Mouse (Mus musculus): Measurements from ENCODE around the gene Adamts8. TPM values are rescaled to one million over a fixed set of nuclear protein-coding genes. Genes with fewer than 3 reads are reported as not detected.

Adamts8 gene
- polyA plus RNA-seq, 1 experiment = not detected

DNA sequence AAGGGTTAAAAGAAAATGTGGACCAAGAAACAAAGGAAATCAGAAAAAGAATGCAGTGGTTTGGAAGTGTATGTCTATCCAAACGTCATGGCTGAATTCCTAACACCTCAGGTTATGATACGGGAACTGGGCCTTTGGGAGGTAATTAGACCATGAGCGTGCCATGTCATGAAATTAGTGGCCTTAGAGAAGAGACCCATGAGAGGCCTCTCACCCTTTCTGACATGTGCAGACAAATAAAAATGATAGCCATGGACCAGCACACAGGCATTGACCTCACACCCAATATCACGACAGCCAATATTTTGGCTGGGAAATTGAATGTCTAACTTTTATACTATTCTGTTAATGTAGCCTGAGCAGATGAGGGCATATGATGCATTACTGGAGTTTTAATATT, 60.2 kb downstream of the Adamts8 start:
- Histone ChIP-seq H3K4me3 (replicated peaks; ENCODE audit: control insufficient read depth, low read depth, low read length) (no peak overlapping the region), H3K27ac (ENCODE audit: control insufficient read depth, insufficient read depth, low read depth, low read length, poor library complexity) (no peak overlapping the region), H3K4me1 (ENCODE audit: control insufficient read depth, insufficient read depth, low read length) (no peaks in the 10 kb centered on the region)
- 76% methylated on average over 4 of the region's 4 CpGs for WGBS
- TF ChIP-seq POLR2A (IDR thresholded peaks at IDR 0.05; ENCODE audit: borderline replicate concordance, control insufficient read depth, low read depth, low read length) (no peak), CTCF (IDR thresholded peaks at IDR 0.05; ENCODE audit: control insufficient read depth, insufficient read depth, low read length) (no peak)

- no peaks in the 10 kb centered on the region for H3K4me1 ChIP-seq (ENCODE audit: control insufficient read depth, insufficient read depth, low read length)
- no peak overlapping the region for H3K27ac ChIP-seq (ENCODE audit: control insufficient read depth, insufficient read depth, low read depth, low read length, poor library complexity)
- no peak overlapping the region for H3K4me3 ChIP-seq (replicated peaks; ENCODE audit: control insufficient read depth, low read depth, low read length)
- TF ChIP-seq POLR2A (IDR thresholded peaks at IDR 0.05; ENCODE audit: borderline replicate concordance, control insufficient read depth, low read depth, low read length) = no peak
- TF ChIP-seq CTCF (IDR thresholded peaks at IDR 0.05; ENCODE audit: control insufficient read depth, insufficient read depth, low read length) = no peak
- WGBS = 67% methylated on average over 2 of the region's 2 CpGs
Measured at GRCm38 (mm10) chr9:31009334-31009733, 67.0 kb downstream of the Adamts8 start.

DNA sequence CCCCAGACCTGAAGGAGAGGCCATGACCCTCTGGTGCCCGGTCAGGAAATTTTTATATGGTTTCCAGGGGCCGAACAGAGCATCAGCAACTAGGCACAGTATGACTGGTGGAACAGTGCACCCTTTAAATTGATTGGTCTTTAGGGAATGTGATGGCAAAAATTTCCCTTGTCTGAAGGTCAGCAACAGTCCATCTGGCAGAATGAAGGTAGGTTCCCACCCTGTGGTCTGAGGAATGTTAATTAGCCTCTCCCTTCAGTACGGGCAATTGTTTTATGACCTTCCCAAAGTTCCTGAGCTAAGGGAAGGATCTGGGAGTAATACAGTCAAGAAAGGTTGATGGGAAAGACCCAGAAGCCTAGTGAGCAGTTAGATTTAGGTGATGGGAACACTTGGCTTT, 67.7 kb downstream of the Adamts8 start:
- Histone ChIP-seq H3K4me1 (ENCODE audit: control insufficient read depth, insufficient read depth, low read length) (no peaks in the 10 kb centered on the region), H3K4me3 (replicated peaks; ENCODE audit: control insufficient read depth, low read depth, low read length) (no peak overlapping the region), H3K27ac (ENCODE audit: control insufficient read depth, insufficient read depth, low read depth, low read length, poor library complexity) (no peak overlapping the region)
- no peak for TF ChIP-seq CTCF (IDR thresholded peaks at IDR 0.05; ENCODE audit: control insufficient read depth, insufficient read depth, low read length)
- no peak for TF ChIP-seq POLR2A (IDR thresholded peaks at IDR 0.05; ENCODE audit: borderline replicate concordance, control insufficient read depth, low read depth, low read length)
- WGBS = 72% methylated on average over 3 of the region's 3 CpGs

- Histone ChIP-seq H3K4me1 (ENCODE audit: control insufficient read depth, insufficient read depth, low read length) (no peaks in the 10 kb centered on the region), H3K27ac (ENCODE audit: control insufficient read depth, insufficient read depth, low read depth, low read length, poor library complexity) (no peak overlapping the region), H3K4me3 (replicated peaks; ENCODE audit: control insufficient read depth, low read depth, low read length) (no peak overlapping the region)
- TF ChIP-seq CTCF (IDR thresholded peaks at IDR 0.05; ENCODE audit: control insufficient read depth, insufficient read depth, low read length) (no peak), POLR2A (IDR thresholded peaks at IDR 0.05; ENCODE audit: borderline replicate concordance, control insufficient read depth, low read depth, low read length) (no peak)
- whole genome bisulfite sequencing = 79% methylated on average over 3 of the region's 3 CpGs
Measured at GRCm38 (mm10) chr9:31010749-31011148, 68.4 kb downstream of the Adamts8 start.

DNA sequence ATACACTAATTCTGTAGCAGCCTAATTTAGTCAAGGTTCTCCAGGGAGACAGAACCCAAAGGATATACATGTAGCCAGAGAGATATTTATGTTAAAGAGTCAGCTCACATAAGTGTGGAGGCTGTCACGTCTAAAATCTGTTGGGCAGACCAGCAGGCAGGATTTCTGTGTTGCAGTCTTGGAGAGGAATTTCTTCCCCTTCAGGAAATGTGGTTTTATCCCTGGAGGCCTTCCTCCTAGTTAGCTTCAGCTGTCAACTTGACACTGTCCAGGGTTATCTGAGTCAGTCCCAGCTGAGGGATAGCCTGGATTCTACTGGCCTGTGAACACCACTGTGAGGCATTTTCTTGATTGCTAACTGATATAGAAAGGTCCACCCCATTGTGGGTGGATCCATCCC, 69.2 kb downstream of the Adamts8 start:
- WGBS = 31% methylated on average over 1 of the region's 1 CpGs
- no peak overlapping the region for H3K4me3 ChIP-seq (replicated peaks; ENCODE audit: control insufficient read depth, low read depth, low read length)
- H3K27ac ChIP-seq (ENCODE audit: control insufficient read depth, insufficient read depth, low read depth, low read length, poor library complexity) = no peak overlapping the region
- no peaks in the 10 kb centered on the region for H3K4me1 ChIP-seq (ENCODE audit: control insufficient read depth, insufficient read depth, low read length)
- TF ChIP-seq CTCF (IDR thresholded peaks at IDR 0.05; ENCODE audit: control insufficient read depth, insufficient read depth, low read length) (no peak), POLR2A (IDR thresholded peaks at IDR 0.05; ENCODE audit: borderline replicate concordance, control insufficient read depth, low read depth, low read length) (no peak)

- 76% methylated on average over 4 of the region's 4 CpGs for WGBS
- H3K4me1 ChIP-seq (ENCODE audit: control insufficient read depth, insufficient read depth, low read length) = no peaks in the 10 kb centered on the region
- no peak overlapping the region for H3K27ac ChIP-seq (ENCODE audit: control insufficient read depth, insufficient read depth, low read depth, low read length, poor library complexity)
- TF ChIP-seq POLR2A (IDR thresholded peaks at IDR 0.05; ENCODE audit: borderline replicate concordance, control insufficient read depth, low read depth, low read length) (no peak), CTCF (IDR thresholded peaks at IDR 0.05; ENCODE audit: control insufficient read depth, insufficient read depth, low read length) (no peak)
- no peak overlapping the region for H3K4me3 ChIP-seq (replicated peaks; ENCODE audit: control insufficient read depth, low read depth, low read length)
Measured at GRCm38 (mm10) chr9:31012674-31013073, 70.3 kb downstream of the Adamts8 start.

- Histone ChIP-seq H3K27ac (ENCODE audit: control insufficient read depth, insufficient read depth, low read depth, low read length, poor library complexity) (no peak overlapping the region), H3K4me1 (ENCODE audit: control insufficient read depth, insufficient read depth, low read length) (no peaks in the 10 kb centered on the region), H3K4me3 (replicated peaks; ENCODE audit: control insufficient read depth, low read depth, low read length) (no peak overlapping the region)
- TF ChIP-seq CTCF (IDR thresholded peaks at IDR 0.05; ENCODE audit: control insufficient read depth, insufficient read depth, low read length) = no peak
- TF ChIP-seq POLR2A (IDR thresholded peaks at IDR 0.05; ENCODE audit: borderline replicate concordance, control insufficient read depth, low read depth, low read length) = no peak
- WGBS = 76% methylated on average over 4 of the region's 4 CpGs
Measured at GRCm38 (mm10) chr9:31013415-31013814, 71.1 kb downstream of the Adamts8 start.

Other genes starting within 250 kb of the Adamts8 start
- gene Adamts15, start 20.1 kb upstream of the Adamts8 start, polyA plus RNA-seq (2011; ENCODE audit: insufficient read depth, insufficient read length, low replicate concordance, missing spikeins) = 0.77 and 0.90 TPM in 2 replicates
- gene Zbtb44, start 88.1 kb downstream of the Adamts8 start, polyA plus RNA-seq (2011; ENCODE audit: insufficient read depth, insufficient read length, low replicate concordance, missing spikeins) = 8.1 and 9.3 TPM in 2 replicates
- gene St14, start 189.3 kb downstream of the Adamts8 start, polyA plus RNA-seq (2011; ENCODE audit: insufficient read depth, insufficient read length, low replicate concordance, missing spikeins) = 2.0 and 5.4 TPM in 2 replicates